Mouse (Mus musculus): ENCODE measurements around the gene Slc7a5.

The Slc7a5 gene

DNA sequence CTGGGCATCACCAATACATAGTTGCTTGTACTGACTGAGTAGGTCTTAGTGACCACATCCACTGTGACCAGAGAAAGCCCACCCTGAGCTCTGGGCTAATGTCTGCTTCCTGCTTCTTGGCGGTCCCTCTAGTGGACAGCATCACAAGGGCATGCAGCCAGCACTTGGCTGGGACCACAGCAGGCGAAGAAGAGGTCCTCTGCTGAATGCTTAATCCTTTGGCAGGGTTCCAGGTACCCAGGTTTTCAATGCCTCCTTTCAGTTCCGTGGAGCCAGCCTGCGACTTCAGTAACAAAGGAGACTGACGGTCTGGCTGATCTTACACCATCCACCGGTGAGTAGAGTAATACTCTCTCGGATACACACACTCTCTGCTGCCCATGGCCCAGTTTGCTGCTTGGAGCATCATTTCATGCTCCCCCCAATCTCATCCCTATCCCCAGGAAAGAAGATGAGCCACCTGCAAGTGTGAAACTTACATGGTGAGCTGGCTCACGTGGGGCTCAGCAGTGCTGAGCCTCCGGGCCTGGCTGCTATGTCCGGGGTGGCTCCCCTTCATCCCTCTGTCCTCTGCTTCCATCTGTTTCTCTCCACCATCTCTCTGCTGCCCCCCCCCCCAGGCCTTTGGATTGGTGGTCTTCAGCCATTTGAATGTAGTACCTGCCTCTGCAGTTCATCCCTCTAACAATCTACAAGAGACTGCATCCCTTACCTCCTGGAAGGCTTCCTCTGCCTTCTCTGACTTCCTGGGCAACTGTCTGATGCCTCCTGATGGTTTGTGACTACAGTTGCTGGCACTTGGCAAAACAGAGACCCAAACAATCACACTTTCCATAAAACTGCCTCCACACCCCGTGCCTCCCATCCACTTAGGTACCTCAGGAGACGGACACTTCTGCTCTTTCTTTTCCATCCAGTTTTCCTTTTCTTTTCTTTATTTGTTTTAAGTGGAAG is 28.1 kb upstream of the Slc7a5 start:
- DNase-seq: no peak

- no peak for DNase-seq
These were observed 27.4 kb upstream of the Slc7a5 start for GRCm38 (mm10) chr8:121934923-121935322.

DNA sequence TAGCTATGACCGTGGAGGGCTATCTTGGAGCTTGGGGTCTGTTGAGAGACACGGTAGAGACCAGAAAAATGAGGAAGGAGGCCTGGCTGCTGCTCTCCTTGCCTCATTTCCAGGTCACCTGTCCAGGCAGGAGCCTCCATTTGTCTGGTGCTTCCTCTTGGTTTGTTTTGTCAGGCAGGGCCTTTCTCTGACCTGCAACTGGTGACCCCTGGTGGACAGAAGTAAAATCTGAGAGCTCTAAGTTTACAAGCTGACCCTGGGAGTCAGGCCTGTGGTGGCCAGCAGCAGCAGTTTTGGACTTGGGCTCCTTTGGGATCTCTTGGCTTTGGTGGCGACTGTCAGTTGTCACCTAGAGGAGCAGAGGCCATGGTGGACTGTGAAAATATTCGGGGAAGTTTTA is 27.0 kb upstream of the Slc7a5 start:
- no peak for DNase-seq

GRCm38 (mm10) chr8:121932668-121933520 is 25.4 kb upstream of the Slc7a5 start:
- no peak for DNase-seq

GRCm38 (mm10) chr8:121932026-121932667 is 24.7 kb upstream of the Slc7a5 start:
- DNase-seq: no peak

DNA sequence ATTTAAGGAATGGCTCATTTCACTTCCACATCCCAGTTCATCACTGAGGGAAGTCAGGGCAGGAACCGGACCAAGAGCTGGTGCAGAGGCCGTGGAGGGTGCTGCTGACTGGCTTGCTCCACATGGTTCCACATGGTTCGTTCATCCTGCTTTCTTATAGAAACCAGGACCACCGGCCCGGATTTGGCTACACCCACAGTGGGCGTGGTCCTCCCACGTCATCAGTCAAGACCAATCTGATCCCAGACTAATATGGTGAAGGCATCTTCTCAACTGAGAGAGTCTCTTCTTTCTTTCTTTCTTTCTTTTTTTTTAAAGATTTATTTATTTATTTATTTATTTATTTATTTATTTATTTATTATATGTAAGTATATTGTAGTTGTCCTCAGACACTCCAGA is 24.1 kb upstream of the Slc7a5 start:
- DNase-seq: no peak

DNA sequence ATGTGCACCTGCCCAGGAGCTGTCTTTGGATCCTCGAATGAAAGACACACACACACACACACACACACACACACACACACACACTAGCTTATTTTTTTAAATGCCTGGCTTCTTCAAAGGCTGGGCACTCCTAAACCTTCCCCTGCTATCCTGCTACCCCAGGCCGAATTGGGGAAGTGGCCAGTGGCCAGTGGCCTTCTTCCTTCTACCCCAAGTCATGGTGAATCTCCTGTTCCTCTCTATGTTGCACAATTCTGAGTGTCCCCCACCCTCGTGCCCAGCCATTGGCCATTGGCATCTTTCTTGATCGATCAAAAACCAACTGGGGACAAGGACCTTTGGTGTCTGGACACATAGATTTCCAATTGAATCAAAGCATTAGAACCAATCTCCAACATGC is 22.6 kb upstream of the Slc7a5 start:
- DNase-seq: no peak

- DNase-seq: peak; percentile 52
These were observed 19.8 kb upstream of the Slc7a5 start for GRCm38 (mm10) chr8:121927316-121927715.

GRCm38 (mm10) chr8:121926266-121926665 is 18.8 kb upstream of the Slc7a5 start:
- DNase-seq: no peak

- DNase-seq: peak; percentile 84
These were observed 18.1 kb upstream of the Slc7a5 start for GRCm38 (mm10) chr8:121925624-121926023.

GRCm38 (mm10) chr8:121924681-121925080 is 17.2 kb upstream of the Slc7a5 start:
- no peak for DNase-seq

GRCm38 (mm10) chr8:121922101-121922500 is 14.6 kb upstream of the Slc7a5 start:
- no peak for DNase-seq

- no peak for DNase-seq
These were observed 14.1 kb upstream of the Slc7a5 start for GRCm38 (mm10) chr8:121921582-121921981.

DNA sequence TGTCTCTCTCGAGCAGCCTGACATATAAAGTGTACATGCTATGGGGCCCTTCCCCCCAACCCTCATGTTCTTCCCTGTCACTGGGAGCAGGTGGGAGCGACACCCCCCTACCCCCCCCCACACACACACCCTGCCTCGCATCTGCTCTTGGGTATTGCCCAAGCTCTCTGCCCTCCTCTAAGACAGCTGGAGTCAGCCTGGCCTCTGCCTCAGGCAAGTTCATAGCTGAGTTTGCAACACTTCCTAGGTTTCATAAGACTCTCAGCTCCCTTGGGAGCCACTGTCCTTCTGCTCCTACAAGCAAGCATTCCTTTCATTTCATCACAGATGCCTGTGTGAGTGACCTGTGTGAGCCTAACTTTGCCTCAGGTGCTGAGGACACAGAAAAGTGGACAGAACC is 12.2 kb upstream of the Slc7a5 start:
- no peak for DNase-seq

DNA sequence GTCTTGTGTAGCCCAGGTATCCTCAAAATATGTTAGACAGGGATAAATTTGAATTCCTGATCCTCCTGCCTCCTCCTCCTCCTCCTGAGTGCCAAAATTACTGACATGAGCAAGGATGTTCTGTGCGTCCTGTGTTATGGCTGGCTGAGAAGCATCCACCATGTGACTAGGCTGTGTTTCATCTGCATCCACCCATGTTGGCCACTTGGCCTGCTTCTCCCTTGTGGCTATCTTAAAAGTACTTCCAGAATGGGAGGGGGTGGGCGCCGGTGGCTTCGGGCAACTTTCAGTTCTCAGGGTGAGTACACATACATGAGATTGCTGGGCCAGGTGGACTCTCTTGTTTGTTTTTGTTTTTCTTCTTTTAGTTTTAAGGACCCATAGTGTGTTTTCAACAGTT is 11.7 kb upstream of the Slc7a5 start:
- DNase-seq: no peak

DNA sequence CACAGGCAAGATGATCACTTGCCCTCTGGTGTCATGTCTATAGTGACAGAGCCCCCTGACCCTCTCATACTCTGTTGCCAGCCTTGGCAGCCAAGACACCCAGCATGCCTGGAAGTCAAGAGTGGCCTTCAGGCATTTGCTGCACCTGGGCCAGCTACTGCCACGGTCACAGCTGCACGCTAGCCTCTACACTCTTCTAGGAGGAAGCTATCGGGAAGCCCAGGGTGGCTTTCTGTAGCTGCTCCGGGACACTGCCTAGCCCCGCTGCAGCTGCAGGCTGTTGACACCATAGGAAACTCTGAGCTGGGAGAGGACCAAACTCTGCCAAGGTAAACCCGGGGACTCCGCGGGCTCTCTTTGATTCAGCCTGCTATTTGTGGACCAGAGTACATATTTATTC is 5.9 kb upstream of the Slc7a5 start:
- no peak for DNase-seq

- DNase-seq: peak; percentile 32
These were observed 5.3 kb upstream of the Slc7a5 start for GRCm38 (mm10) chr8:121912831-121913230.

DNA sequence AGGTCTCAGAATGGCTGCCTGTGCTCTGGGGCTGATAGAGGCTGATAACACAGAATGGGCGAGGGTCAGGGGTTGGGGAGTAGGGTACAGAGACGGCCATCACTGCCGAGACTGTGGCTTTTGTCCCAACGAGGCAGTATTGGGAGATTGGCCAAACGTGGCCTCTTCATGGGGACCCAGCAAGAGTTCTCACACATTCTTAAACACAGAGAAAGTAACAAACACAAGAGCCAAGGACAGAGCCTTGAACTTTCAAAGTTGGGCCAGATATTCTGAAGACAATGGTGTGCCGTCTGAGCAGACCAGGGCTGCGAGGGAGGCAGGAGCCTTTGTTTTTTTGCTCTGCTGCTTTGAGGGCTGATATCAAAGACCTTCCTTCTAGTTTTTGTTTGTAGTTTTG is 4.5 kb upstream of the Slc7a5 start:
- DNase-seq: no peak

DNA sequence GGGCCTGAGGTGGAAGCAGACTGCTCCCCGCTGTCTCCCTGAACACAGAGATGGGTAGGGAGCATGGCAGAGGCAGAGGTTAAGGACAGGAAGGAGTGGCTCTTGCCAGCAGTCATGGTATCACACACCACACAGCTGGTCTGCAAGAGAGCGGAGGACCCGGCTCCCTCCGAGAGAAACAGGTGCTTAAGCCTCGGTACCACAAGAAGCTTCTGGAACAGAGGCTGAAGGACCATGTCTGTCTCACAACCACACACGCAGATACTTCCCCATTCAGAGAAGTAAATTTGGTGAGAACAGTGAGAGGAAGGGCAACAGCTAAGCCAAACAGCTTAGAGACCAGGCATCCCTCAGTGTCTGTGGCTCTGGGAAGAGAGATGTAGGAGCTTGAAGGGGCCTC is 3.9 kb upstream of the Slc7a5 start:
- DNase-seq: no peak

GRCm38 (mm10) chr8:121909663-121910062 is 2.2 kb upstream of the Slc7a5 start:
- DNase-seq: peak; percentile 80

- DNase-seq: no peak
These were observed 1.7 kb upstream of the Slc7a5 start for GRCm38 (mm10) chr8:121909148-121909541.

DNA sequence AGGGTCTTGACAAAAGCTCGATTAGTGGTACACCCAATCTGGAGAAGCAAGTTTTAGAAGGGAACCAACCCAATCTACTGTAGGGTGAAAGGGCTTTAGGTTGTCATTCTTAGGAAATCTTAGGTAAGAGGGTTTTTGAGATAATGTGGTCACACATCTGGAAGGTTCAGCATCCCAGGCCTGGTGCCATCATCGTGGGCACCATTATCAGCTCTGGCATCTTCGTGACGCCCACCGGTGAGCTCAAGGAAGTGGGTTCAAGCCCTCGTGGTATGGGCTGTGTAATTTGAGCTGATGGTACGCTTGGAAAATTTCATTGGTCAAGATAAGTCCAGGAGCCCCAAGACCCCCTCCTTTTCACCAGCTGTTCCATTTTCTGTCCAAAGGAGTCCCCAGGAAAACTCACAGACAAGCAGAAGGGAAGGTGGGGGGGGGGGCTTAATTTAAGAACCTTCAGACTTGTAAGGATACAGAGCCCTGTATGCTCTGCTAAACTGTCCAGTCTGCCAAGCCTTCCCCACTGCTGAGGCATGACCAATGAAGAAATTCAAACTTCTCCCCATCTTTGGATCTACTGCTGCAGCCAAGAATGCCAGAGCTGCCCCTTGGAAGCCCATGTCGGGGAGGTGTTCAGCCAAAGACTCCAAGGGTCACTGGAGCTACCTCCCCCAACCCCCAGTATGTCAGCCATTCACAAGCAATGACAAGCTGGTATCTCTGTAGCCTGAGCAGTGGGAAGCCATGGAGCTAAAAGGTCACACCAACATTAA is 1.1 kb upstream of the Slc7a5 start:
- no peak for DNase-seq
